8 mouse cellular contexts compared by ENCODE assay signal in the genomic region with DNA sequence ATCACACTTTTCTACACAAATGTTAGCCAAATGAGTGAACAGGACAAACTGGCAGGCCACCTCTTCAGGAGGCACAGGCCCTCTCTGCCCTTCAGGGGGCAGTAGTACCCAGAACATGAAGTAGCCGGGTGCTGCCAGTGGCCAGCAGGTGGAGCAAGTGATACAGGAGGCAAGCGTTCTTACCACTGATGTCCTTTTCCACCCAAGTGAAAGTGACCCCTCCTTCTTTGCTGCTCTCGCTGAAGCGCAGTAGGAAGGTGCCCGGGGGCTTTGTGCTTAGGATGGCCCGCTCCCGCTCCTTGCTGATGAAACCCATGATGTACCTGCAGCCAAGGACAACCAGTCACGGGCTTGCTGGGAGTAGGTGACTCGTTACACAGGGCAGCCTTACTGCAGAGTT. TPM values are rescaled to one million over a fixed set of nuclear protein-coding genes. Genes with fewer than 3 reads are reported as not detected.
DNase-seq lines count a peak whose midpoint lies in the region; ATAC-seq and TF ChIP-seq lines count a peak whose summit lies in the region.

No protein-coding gene starts in this region.

- H3K4me3 ChIP-seq in MEL (ENCODE audit: control insufficient read depth in 1 of 2, insufficient read depth in 1 of 2, low read depth in 2 of 2, low read length in 2 of 2): 0 out of 4 replicates have a peak overlapping the region, but pooled peaks of 1 of the 2 experiments have one; percentile 0
- H3K4me3 ChIP-seq in forebrain, embryonic 14.5 days (ENCODE audit: low read depth, low read length): no peak overlapping the region
- H3K4me3 ChIP-seq in lung, embryonic 14.5 days (ENCODE audit: low read depth, low read length): no peak overlapping the region

- peak; percentile 99 for TF ChIP-seq RAD21 in MEL (IDR thresholded peaks at IDR 0.05; ENCODE audit: low read depth, low read length)

- H3K4me2 ChIP-seq in forebrain, embryonic 14.5 days (ENCODE audit: low read length): no peak overlapping the region
- H3K4me2 ChIP-seq in lung, embryonic 14.5 days: no peak overlapping the region

- WGBS in forebrain, embryonic 14.5 days: 11% methylated on average over 9 of the region's 9 CpGs
- WGBS in lung, embryonic 14.5 days: 18% methylated on average over 9 of the region's 9 CpGs

- peak in 1 of 2 experiments; percentile 61; a peak in 2 of 4 replicates for TF ChIP-seq EP300 in MEL (IDR thresholded peaks at IDR 0.05; ENCODE audit: low read depth in 1 of 2, low read length in 2 of 2)

- TF ChIP-seq POLR2A in MEL (IDR thresholded peaks at IDR 0.05; ENCODE audit: control insufficient read depth in 1 of 2, insufficient read depth in 1 of 2, low read depth in 1 of 2, low read length in 2 of 2, poor library complexity in 1 of 2): peak in 1 of 2 experiments; percentile 25; a peak in 1 of 4 replicates

- intact Hi-C loops in heart, postnatal 10 days (cut with DNase I): loop anchor here (1.0 to 10.0 kb wide), 4 partner anchors 53 to 281 kb away; a partner anchor contains a TSS

- peak; percentile 98 to 100 (median 100) for TF ChIP-seq CTCF in MEL (IDR thresholded peaks at IDR 0.05 in 2 of 3, conservative IDR thresholded peaks at IDR 0.05 in 1 of 3; ENCODE audit: control insufficient read depth in 1 of 3, insufficient read depth in 1 of 3, low read depth in 2 of 3, low read length in 3 of 3, poor library complexity in 1 of 3, severe bottlenecking in 1 of 3)
- TF ChIP-seq CTCF in lung, embryonic 14.5 days (IDR thresholded peaks at IDR 0.05; ENCODE audit: low read depth): peak; percentile 100

- H3K9me3 ChIP-seq in MEL (replicated peaks; ENCODE audit: insufficient read depth, low read length): no peaks in the 10 kb centered on the region
- no peaks in the 10 kb centered on the region for H3K9me3 ChIP-seq in forebrain, embryonic 14.5 days (replicated peaks; ENCODE audit: control insufficient read depth, low read length)
- no peaks in the 10 kb centered on the region for H3K9me3 ChIP-seq in lung, embryonic 14.5 days (ENCODE audit: low read depth, low read length)

- H3K9ac ChIP-seq in MEL (ENCODE audit: control insufficient read depth, low read depth, low read length, poor library complexity, severe bottlenecking): peak overlapping the region; percentile 5
- no peak overlapping the region for H3K9ac ChIP-seq in forebrain, embryonic 14.5 days (ENCODE audit: low read length)
- H3K9ac ChIP-seq in lung, embryonic 14.5 days: no peak overlapping the region

- peak overlapping the region; percentile 97 for H3K27ac ChIP-seq in MEL (ENCODE audit: control insufficient read depth, low read depth, low read length)
- no peak overlapping the region for H3K27ac ChIP-seq in forebrain, embryonic 14.5 days (ENCODE audit: low read depth, low read length)
- no peak overlapping the region for H3K27ac ChIP-seq in lung, embryonic 14.5 days (ENCODE audit: low read depth)

- peaks cover 4 to 55% of the 10 kb centered on the region in 2 experiments; a peak in 3 of 4 replicates for H3K36me3 ChIP-seq in MEL (ENCODE audit: control insufficient read depth in 1 of 2, insufficient read depth in 2 of 2, low read length in 2 of 2)
- H3K36me3 ChIP-seq in forebrain, embryonic 14.5 days (ENCODE audit: control insufficient read depth, insufficient read depth, low read length): peaks cover 7% of the 10 kb centered on the region; the same call in 1 of the 2 replicates
- H3K36me3 ChIP-seq in lung, embryonic 14.5 days (ENCODE audit: insufficient read depth): 0 out of 2 replicates have a peak, but pooled peaks cover 26% of the 10 kb centered on the region

- no peaks in the 10 kb centered on the region for H3K27me3 ChIP-seq in MEL (ENCODE audit: control insufficient read depth in 1 of 2, insufficient read depth in 2 of 2, low read length in 2 of 2)
- 0 out of 2 replicates have a peak, but pooled peaks cover 3% of the 10 kb centered on the region for H3K27me3 ChIP-seq in forebrain, embryonic 14.5 days (replicated peaks; ENCODE audit: control insufficient read depth, insufficient read depth, low read length)
- H3K27me3 ChIP-seq in lung, embryonic 14.5 days (ENCODE audit: insufficient read depth, low read length): no peaks in the 10 kb centered on the region

- peak; percentile 97 for DNase-seq in MEL (ENCODE audit: low read depth, low spot score)
- peak; percentile 91 for DNase-seq in c-Kit-positive CD71-positive TER-119-positive erythroid progenitor cells, embryonic 14.5 days (ENCODE audit: low spot score)
- peak; percentile 90 for DNase-seq in forebrain, embryonic 14.5 days (ENCODE audit: low spot score)
- DNase-seq in heart, postnatal 10 days: peak; percentile 93 to 96
- DNase-seq in layer of hippocampus, adult 18-20 months (ENCODE audit: low spot score in 2 of 2): peak; percentile 83 to 93
- peak; percentile 95 for DNase-seq in lung, embryonic 14.5 days
- DNase-seq in retina, embryonic 14.5 days (ENCODE audit: low spot score): peak; percentile 92
- peak; percentile 90 to 91 for DNase-seq in thymus, postnatal 36 days

- no peaks in the 10 kb centered on the region for H3K79me2 ChIP-seq in MEL (ENCODE audit: control insufficient read depth, insufficient read depth, low read length, poor library complexity)

- peaks cover 39 to 60% of the 10 kb centered on the region in 2 experiments for H3K4me1 ChIP-seq in MEL (ENCODE audit: control insufficient read depth in 1 of 2, insufficient read depth in 2 of 2, low read length in 2 of 2)
- H3K4me1 ChIP-seq in forebrain, embryonic 14.5 days (ENCODE audit: control insufficient read depth, insufficient read depth, low read length): peaks cover 5% of the 10 kb centered on the region
- H3K4me1 ChIP-seq in lung, embryonic 14.5 days (ENCODE audit: insufficient read depth): no peaks in the 10 kb centered on the region; the same call in 1 of the 2 replicates

- peak; percentile 73 for ATAC-seq in forebrain, embryonic 14.5 days
- ATAC-seq in lung, embryonic 14.5 days (ENCODE audit: insufficient read depth): peak; percentile 69

TF ChIP-seq in MEL, 35 proteins besides CTCF, POLR2A, EP300 and RAD21:
- TF ChIP-seq UBTF (IDR thresholded peaks at IDR 0.05; ENCODE audit: borderline replicate concordance, insufficient read depth, low read depth, low read length) (no peak), ZC3H11A (IDR thresholded peaks at IDR 0.05; ENCODE audit: low read depth, low read length) (peak; percentile 100), NELFE (IDR thresholded peaks at IDR 0.05; ENCODE audit: low read depth, low read length) (peak; percentile 26; the same call in 1 of the 2 replicates), ZNF384 (IDR thresholded peaks at IDR 0.05; ENCODE audit: low read depth, low read length) (peak; percentile 77), RCOR1 (IDR thresholded peaks at IDR 0.05; ENCODE audit: low read depth, low read length) (0 out of 2 replicates have a peak, but pooled peaks have one; percentile 37), MXI1 (IDR thresholded peaks at IDR 0.05; ENCODE audit: low read depth, low read length) (peak; percentile 73), ZMIZ1 (IDR thresholded peaks at IDR 0.05; ENCODE audit: low read depth, low read length) (no peak), HCFC1 (IDR thresholded peaks at IDR 0.05; ENCODE audit: low read depth, low read length) (peak; percentile 62), ETS1 (IDR thresholded peaks at IDR 0.05; ENCODE audit: low read depth, low read length) (peak; percentile 43; the same call in 1 of the 2 replicates), TCF12 (IDR thresholded peaks at IDR 0.05; ENCODE audit: low read depth, low read length) (no peak), SMC3 (IDR thresholded peaks at IDR 0.05; ENCODE audit: low read depth, low read length) (peak; percentile 100), BHLHE40 (IDR thresholded peaks at IDR 0.05; ENCODE audit: borderline replicate concordance, low read depth, low read length) (peak; percentile 51; the same call in 1 of the 2 replicates), TBP (IDR thresholded peaks at IDR 0.05; ENCODE audit: low read depth, low read length) (peak; percentile 40; the same call in 1 of the 2 replicates), E2F4 (IDR thresholded peaks at IDR 0.05; ENCODE audit: borderline replicate concordance, low read depth, low read length) (no peak), MAZ (IDR thresholded peaks at IDR 0.05; ENCODE audit: low read depth, low read length) (peak; percentile 83; the same call in 1 of the 2 replicates), SIN3A (IDR thresholded peaks at IDR 0.05; ENCODE audit: low read length) (peak; percentile 80)

RNA-seq across cellular contexts. Expression of a gene that starts 34.3 kb away (rescaled TPM):
- 54.2 and 59.0 TPM in 2 replicates for total RNA-seq in MEL (2012; rRNA removed)
- polyA plus RNA-seq in MEL (2012; ENCODE audit: insufficient read depth in 1 of 2, insufficient read length in 2 of 2, low read depth in 1 of 2, low replicate concordance in 2 of 2, missing spikeins in 1 of 2): 10 to 100 TPM in 1 of 2 experiments, not detected in 1; 86.8 TPM
- 0.69 and 0.96 TPM in 2 replicates for polyA plus RNA-seq in forebrain, embryonic 14.5 days (2014; fragmentation: Nextera tagmentation; extraction: Ambion mirVana)
- total RNA-seq in heart, postnatal 10 days (2021): 10 to 100 TPM; 22.9 to 26.9 TPM
- 1 to 10 TPM; 1.1 to 1.8 TPM for total RNA-seq in layer of hippocampus, adult 18-20 months (2021)
- polyA plus RNA-seq in lung, embryonic 14.5 days (2014; fragmentation: Nextera tagmentation; extraction: Ambion mirVana): 5.4 and 5.8 TPM in 2 replicates

RNA-seq across cellular contexts. Expression of a gene that starts 43.0 kb away (rescaled TPM):
- total RNA-seq in MEL (2012; rRNA removed): 28.7 and 29.3 TPM in 2 replicates
- 10 to 100 TPM; 32.3 to 37.0 TPM for polyA plus RNA-seq in MEL (2012; ENCODE audit: insufficient read depth in 1 of 2, insufficient read length in 2 of 2, low read depth in 1 of 2, low replicate concordance in 2 of 2, missing spikeins in 1 of 2)
- 10.9 and 11.4 TPM in 2 replicates for polyA plus RNA-seq in forebrain, embryonic 14.5 days (2014; fragmentation: Nextera tagmentation; extraction: Ambion mirVana)
- 10 to 100 TPM; 52.1 to 58.6 TPM for total RNA-seq in heart, postnatal 10 days (2021)
- 10 to 100 TPM; 12.1 to 16.2 TPM for total RNA-seq in layer of hippocampus, adult 18-20 months (2021)
- polyA plus RNA-seq in lung, embryonic 14.5 days (2014; fragmentation: Nextera tagmentation; extraction: Ambion mirVana): 26.6 and 27.9 TPM in 2 replicates

RNA-seq across cellular contexts. Expression of a gene that starts 45.9 kb away (rescaled TPM):
- 25.7 and 31.1 TPM in 2 replicates for total RNA-seq in MEL (2012; rRNA removed)
- polyA plus RNA-seq in MEL (2012; ENCODE audit: insufficient read depth in 1 of 2, insufficient read length in 2 of 2, low read depth in 1 of 2, low replicate concordance in 2 of 2, missing spikeins in 1 of 2): 100 to 1,000 TPM in 1 of 2 experiments, 10 to 100 TPM in 1; 64.7 to 249 TPM
- polyA plus RNA-seq in forebrain, embryonic 14.5 days (2014; fragmentation: Nextera tagmentation; extraction: Ambion mirVana): 23.3 and 26.4 TPM in 2 replicates
- total RNA-seq in heart, postnatal 10 days (2021): 100 to 1,000 TPM; 110 to 117 TPM
- total RNA-seq in layer of hippocampus, adult 18-20 months (2021): 10 to 100 TPM; 35.5 to 35.9 TPM
- polyA plus RNA-seq in lung, embryonic 14.5 days (2014; fragmentation: Nextera tagmentation; extraction: Ambion mirVana): 33.8 and 36.5 TPM in 2 replicates

Comparison
In these comparisons a context has a peak if more than half of its experiments do, and no peak if none do; other contexts are left out.
1. RNA of a gene that starts 34.3 kb away (total RNA-seq): 54.2 to 59.0 TPM in MEL and 22.9 to 26.9 TPM in heart, postnatal 10 days; 1.1 to 1.8 TPM in layer of hippocampus, adult 18-20 months; every median in the first group is over 4 times any median in the second.
2. Peak in every context shown above with its lines, with median percentiles within 50 percentile points of each other: DNase-seq.